Mouse (Mus musculus): ENCODE measurements at regions not wholly inside any gene's neighbourhood (a gene's known extent, or its start where the extent isn't known, plus 50 kb on each side); places are given as distances from the start of the nearest gene placed in this dataset.

DNA sequence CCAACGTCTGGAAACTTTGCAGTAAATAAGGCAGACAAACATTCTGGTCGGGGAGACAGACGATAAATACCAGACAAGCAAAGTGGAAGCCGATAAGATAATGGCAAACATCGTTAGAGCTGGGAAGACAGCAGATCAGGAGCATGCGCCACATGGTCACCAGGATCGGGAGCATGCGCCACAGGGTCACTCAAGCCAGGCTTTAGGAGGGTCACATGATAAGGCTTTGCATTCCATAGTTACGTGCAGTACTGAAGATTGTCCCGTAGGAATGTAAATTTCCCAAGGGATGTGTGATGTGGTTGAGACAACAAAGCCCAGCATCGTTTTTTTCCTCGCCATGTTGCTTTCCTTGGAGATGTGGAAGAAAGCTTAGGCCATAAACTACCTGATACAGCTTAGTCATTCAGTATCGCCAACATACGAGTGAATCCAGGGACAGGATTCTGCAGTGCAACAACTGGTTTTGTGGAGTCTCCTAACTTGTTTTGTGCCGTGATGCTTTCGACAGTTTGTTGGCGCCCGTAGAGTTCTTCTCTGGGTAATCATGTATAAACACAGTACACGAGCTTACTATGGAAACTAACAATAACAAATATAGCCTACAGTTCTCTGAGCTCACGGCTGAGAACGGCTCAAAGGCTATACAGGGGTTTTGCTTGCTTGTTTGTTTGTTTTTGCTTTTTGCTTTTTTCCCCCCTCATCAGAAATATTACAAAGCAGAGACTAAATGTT is 133.9 kb downstream of the Ndfip2 start:
- no peaks in the 10 kb centered on the region for H3K36me3 ChIP-seq (ENCODE audit: control insufficient read depth in 1 of 2, insufficient read depth in 2 of 2, low read length in 2 of 2)
- TF ChIP-seq UBTF (IDR thresholded peaks at IDR 0.05; ENCODE audit: borderline replicate concordance, insufficient read depth, low read depth, low read length) (no peak), RCOR1 (IDR thresholded peaks at IDR 0.05; ENCODE audit: low read depth, low read length) (no peak), SMC3 (IDR thresholded peaks at IDR 0.05; ENCODE audit: low read depth, low read length) (no peak), ETS1 (IDR thresholded peaks at IDR 0.05; ENCODE audit: low read depth, low read length) (no peak), KAT2A (conservative IDR thresholded peaks at IDR 0.05; ENCODE audit: low read depth, low read length) (no peak), MAFK (IDR thresholded peaks at IDR 0.05; ENCODE audit: borderline replicate concordance, low read depth, low read length) (no peak), ELF1 (IDR thresholded peaks at IDR 0.05; ENCODE audit: low read depth, low read length) (no peak), TAL1 (IDR thresholded peaks at IDR 0.05; ENCODE audit: low read length) (no peak), EP300 (IDR thresholded peaks at IDR 0.05; ENCODE audit: low read depth in 1 of 2, low read length in 2 of 2) (no peak), ZC3H11A (IDR thresholded peaks at IDR 0.05; ENCODE audit: low read depth, low read length) (no peak), POLR2AphosphoS5 (IDR thresholded peaks at IDR 0.05; ENCODE audit: borderline replicate concordance, low read depth, low read length) (no peak), ZKSCAN1 (IDR thresholded peaks at IDR 0.05; ENCODE audit: low read depth, low read length) (no peak), MXI1 (IDR thresholded peaks at IDR 0.05; ENCODE audit: low read depth, low read length) (no peak), BHLHE40 (IDR thresholded peaks at IDR 0.05; ENCODE audit: borderline replicate concordance, low read depth, low read length) (no peak), GATA1 (IDR thresholded peaks at IDR 0.05; ENCODE audit: low read depth, low read length) (no peak), ZMIZ1 (IDR thresholded peaks at IDR 0.05; ENCODE audit: low read depth, low read length) (no peak), MEF2A (IDR thresholded peaks at IDR 0.05; ENCODE audit: extremely low read depth, insufficient replicate concordance, low read depth, low read length, poor library complexity, severe bottlenecking) (no peak), POLR2AphosphoS2 (IDR thresholded peaks at IDR 0.05; ENCODE audit: low read length) (no peak), HCFC1 (IDR thresholded peaks at IDR 0.05; ENCODE audit: low read depth, low read length) (no peak), CHD1 (IDR thresholded peaks at IDR 0.05; ENCODE audit: low read depth, low read length) (no peak)
- no peak overlapping the region for H3K4me3 ChIP-seq (ENCODE audit: control insufficient read depth in 1 of 2, insufficient read depth in 1 of 2, low read depth in 2 of 2, low read length in 2 of 2)
- no peaks in the 10 kb centered on the region for H3K9me3 ChIP-seq (replicated peaks; ENCODE audit: insufficient read depth, low read length)
- no peak overlapping the region for H3K9ac ChIP-seq (ENCODE audit: control insufficient read depth, low read depth, low read length, poor library complexity, severe bottlenecking)
- no peaks in the 10 kb centered on the region for H3K4me1 ChIP-seq (ENCODE audit: control insufficient read depth in 1 of 2, insufficient read depth in 2 of 2, low read length in 2 of 2)
- H3K27ac ChIP-seq (ENCODE audit: control insufficient read depth, low read depth, low read length), result no peak overlapping the region
- no peak for DNase-seq (ENCODE audit: low read depth, low spot score)
- no peaks in the 10 kb centered on the region for H3K79me2 ChIP-seq (ENCODE audit: control insufficient read depth, insufficient read depth, low read length, poor library complexity)
- H3K27me3 ChIP-seq (ENCODE audit: control insufficient read depth in 1 of 2, insufficient read depth in 2 of 2, low read length in 2 of 2), result no peaks in the 10 kb centered on the region
